Mouse (Mus musculus) brain, embryonic 14.5 days (tissue): ENCODE data around the gene Fscn2.

Experiments used
- CTCF ChIP-seq: fragments of 200-500 bp; IDR thresholded peaks from 2 replicates; pipeline ENCODE4 v1.5.1; 2012; ENCODE audit warnings: inconsistent platforms, mild to moderate bottlenecking, moderate library complexity, borderline replicate concordance; ENCODE audit not compliant: insufficient read depth, insufficient read length; ENCODE audit errors: extremely low read depth
- POLR2A ChIP-seq: fragments of 200-500 bp; IDR thresholded peaks from 2 replicates; pipeline ENCODE4 v1.6.1; 2012; ENCODE audit warnings: mild to moderate bottlenecking, inconsistent platforms, borderline replicate concordance; ENCODE audit not compliant: poor library complexity, insufficient read depth, insufficient read length, severe bottlenecking; ENCODE audit errors: extremely low read depth

DNA sequence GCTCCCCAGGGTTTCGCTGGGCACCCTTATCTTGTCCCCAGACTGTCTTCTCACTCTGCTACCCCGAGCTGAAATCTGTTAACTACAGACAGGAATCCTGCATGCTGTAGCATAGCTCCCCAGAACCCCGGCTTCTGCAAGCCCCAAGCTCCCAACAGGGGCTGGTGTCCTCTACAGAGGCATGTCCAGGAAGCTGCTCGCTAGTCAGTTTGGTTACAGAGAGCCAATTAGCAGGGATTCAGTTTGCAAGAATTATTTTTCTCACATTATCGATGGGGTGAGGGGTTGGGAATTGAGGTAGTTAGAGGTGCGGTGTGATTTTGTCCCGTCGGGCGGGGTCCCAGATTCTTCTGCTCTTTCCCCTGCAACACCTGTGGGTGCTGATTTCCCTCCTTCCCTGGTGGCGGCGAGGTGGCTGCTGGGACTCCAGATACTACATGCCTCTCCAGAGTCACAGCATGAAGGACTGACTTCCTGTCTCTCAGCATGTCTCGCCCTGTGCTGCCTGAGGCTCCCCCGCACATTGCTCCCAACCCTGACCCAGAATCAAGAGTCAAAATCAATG lies 44.6 kb upstream of the Fscn2 start:
- TF ChIP-seq CTCF (no peak), POLR2A (no peak)
